Mouse (Mus musculus): ENCODE measurements around the gene Gas2l1.

The Gas2l1 gene

DNA sequence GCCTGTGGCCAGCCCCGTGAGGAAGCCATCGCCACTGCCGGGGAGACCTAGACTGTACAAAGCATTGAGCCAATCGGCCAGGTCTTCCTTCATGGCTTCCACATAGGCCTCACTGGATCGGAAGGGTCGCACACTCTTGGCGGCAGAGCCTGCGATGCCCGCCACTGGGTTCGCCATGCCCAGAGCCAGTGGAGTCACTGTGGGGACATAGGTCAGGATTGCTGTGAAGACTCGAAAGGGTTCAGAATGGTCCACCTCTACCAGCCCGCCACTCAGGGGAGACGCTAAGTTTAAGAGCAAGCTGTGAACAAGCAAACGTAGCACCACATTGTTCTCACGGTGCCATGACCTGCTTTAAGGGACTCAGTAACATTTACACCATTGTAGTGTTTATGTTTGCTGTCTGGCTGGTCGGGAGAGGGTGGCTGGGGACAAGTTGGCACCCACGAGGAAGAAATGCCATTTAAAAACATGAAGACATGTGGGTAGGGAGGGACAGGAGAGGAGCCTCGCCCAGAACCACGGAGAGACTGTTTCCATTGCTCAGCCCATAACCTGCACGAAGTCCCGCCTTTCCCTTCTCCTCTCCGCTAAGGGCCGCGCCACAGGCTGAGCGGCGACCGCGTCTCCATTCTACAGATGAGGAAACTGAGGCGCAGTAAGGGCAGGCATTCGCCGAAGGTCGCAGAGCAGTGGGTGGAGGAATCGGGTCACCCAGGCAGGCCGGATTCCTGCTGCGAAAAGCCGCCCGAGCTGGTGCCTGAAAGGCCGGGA, 658 bp downstream of the Gas2l1 start:
- peak in 1 of 2 experiments; percentile 39 for DNase-seq (ENCODE audit: low spot score in 2 of 2)

- DNase-seq (ENCODE audit: low spot score in 2 of 2), result peak in 1 of 2 experiments; percentile 46
Observed at GRCm38 (mm10) chr11:5063561-5064281, 1.4 kb downstream of the Gas2l1 start.

- DNase-seq (ENCODE audit: low spot score in 2 of 2), result no peak
Observed at GRCm38 (mm10) chr11:5062860-5063505, 2.1 kb downstream of the Gas2l1 start.

DNA sequence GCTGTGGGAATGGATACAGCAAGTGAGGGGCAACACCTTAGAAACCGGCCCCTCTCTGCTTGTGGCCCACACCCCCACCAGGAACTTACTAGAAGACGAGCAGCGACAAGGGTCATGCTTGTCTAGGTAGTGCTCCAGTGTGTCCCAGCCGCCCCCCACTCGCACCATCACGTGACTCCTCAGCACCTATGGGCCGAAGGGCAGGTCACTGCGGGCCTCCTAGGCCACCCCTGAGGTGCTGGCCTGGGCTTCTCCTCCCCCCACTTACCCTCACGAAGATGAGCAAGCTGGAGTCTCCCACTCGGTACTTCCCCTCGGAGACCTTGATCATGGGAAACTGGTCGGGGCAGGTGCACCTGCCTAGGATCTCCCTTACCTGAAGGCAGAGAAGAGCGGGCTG, 2.8 kb downstream of the Gas2l1 start:
- no peak for DNase-seq (ENCODE audit: low spot score in 2 of 2)

GRCm38 (mm10) chr11:5061413-5062139, 3.6 kb downstream of the Gas2l1 start:
- peak; percentile 98 for DNase-seq (ENCODE audit: low spot score in 2 of 2)

DNA sequence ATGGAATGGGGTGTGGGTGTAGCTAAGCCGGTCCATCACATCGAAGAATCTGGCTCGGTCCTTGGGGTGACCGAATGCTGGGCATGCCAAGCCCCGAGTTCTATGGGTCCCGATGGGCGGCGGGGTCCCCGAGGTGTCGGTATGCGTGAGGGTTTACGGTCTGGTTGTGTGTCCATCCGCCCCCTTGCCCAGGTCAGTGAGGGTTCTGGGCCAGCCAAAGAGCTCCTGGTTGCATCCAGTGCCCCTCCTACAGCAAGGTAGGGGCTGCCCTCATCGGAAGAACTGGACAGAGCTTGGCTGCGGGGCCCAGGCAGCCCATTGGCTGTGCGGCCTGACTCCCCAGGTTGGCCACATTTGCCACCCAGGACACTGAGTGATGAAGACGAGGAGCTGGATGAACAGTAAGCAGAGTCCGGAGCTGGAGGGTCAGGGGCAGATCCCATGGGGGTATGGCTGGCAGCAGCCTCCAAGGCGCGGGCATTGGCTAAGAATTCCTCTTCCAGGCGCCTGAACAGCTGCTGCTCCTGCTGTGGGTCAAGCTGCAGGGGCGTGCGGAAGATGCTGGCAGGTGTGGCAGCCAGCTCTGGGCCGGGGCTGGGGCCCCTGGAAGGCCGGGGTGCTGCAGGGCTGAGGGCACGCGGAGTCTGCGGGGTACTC, 4.2 kb downstream of the Gas2l1 start:
- DNase-seq (ENCODE audit: low spot score in 2 of 2), result no peak

DNA sequence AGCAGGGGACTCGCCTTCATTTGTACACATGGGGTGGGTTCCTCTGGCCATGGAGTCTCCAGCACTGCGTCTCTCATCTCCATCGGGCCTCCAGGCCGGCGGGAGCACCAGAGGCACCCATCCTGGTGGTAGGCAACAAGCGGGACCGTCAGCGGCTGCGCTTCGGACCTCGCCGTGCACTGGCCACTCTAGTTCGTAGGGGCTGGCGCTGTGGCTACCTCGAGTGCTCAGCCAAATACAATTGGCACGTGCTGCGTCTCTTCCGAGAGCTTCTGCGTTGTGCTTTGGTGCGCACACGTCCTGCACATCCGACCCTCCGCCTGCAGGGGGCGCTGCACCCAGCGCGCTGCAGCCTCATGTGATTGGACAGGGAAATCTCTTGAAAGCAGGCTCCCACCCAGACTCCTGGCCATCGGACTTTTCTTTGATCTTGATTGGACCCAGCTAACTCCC, 5.4 kb downstream of the Gas2l1 start:
- no peak for DNase-seq (ENCODE audit: low spot score in 2 of 2)

DNA sequence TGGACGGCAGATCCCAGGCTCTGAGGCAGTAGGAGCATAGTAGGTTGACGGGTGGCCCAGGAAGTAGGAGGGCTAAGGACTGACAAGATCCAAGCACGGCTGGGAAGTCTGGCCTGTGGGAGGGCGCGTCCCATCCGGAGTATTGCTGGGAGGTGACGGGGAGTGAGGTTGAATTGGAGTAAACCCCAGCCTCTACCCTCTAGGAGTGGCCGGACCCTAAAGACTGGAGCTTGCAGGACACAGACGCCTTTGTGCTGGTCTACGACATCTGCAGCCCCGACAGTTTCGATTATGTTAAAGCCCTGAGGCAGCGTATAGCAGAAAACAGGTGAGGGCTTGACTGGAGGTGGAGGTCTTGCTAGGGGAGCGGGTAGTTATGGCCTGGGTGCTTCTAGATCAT, 5.9 kb downstream of the Gas2l1 start:
- DNase-seq (ENCODE audit: low spot score in 2 of 2), result no peak

DNA sequence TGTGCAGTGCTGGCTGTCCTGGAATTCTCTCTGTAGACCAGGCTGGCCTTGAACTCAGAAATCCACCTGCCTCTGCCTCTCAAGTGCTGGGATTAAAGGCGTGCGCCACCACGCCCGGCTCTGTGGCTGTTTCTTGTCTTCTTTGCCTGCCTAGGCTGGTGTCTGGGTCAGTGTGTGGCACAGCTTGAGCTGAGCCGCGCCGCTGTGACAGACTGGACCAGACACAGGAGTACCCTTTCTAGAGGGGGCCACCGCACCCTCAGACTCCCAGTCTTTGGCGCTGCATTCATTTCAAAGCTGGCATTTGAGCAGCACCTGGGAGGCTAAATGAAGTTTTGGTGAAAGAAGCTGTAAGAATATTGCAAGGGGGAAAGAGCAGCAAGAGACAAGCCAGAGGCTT, 6.3 kb downstream of the Gas2l1 start:
- no peak for DNase-seq (ENCODE audit: low spot score in 2 of 2)

- peak in 1 of 2 experiments; percentile 44 for DNase-seq (ENCODE audit: low spot score in 2 of 2)
Observed at GRCm38 (mm10) chr11:5057856-5058641, 7.1 kb downstream of the Gas2l1 start, which contains the start of gene Rasl10a. Rasl10a (plus strand) TSS chr11:5058128.

DNA sequence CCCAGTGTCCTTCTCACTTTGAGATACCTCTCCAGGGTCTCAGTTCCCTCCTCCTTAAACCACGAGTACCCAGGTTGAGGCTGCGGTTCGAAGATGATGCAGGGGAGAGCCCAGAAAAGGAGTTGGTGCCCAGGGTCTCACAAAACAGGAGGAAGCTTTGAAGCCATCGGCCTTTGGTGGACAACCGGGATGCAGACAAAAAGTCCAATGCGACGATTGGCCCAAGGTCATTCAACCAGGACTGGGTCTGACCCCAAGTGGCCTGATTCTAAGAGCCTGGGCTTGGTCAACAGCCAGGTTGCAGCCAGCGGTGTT, 7.6 kb downstream of the Gas2l1 start:
- no peak for DNase-seq (ENCODE audit: low spot score in 2 of 2)

DNA sequence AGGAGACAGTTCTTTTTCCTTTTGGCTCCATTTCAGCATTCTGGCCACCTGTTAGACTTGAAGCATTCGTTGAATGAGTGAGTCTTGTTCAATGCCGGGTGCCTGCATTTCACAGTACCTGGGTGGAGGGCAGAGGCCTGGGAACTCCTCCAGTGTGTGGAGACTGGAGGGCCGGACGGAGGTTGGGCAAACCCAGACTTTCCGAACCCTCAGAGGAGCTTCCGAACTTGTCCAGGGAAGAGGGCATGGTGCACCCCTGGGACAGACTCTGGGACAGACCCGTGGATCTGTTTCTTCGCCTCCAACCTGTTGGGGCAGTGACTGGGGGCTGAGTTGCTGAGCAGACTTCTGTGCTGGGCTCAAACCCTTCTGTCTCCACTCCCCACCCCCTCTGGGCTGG, 8.1 kb downstream of the Gas2l1 start:
- DNase-seq (ENCODE audit: low spot score in 2 of 2), result no peak

DNA sequence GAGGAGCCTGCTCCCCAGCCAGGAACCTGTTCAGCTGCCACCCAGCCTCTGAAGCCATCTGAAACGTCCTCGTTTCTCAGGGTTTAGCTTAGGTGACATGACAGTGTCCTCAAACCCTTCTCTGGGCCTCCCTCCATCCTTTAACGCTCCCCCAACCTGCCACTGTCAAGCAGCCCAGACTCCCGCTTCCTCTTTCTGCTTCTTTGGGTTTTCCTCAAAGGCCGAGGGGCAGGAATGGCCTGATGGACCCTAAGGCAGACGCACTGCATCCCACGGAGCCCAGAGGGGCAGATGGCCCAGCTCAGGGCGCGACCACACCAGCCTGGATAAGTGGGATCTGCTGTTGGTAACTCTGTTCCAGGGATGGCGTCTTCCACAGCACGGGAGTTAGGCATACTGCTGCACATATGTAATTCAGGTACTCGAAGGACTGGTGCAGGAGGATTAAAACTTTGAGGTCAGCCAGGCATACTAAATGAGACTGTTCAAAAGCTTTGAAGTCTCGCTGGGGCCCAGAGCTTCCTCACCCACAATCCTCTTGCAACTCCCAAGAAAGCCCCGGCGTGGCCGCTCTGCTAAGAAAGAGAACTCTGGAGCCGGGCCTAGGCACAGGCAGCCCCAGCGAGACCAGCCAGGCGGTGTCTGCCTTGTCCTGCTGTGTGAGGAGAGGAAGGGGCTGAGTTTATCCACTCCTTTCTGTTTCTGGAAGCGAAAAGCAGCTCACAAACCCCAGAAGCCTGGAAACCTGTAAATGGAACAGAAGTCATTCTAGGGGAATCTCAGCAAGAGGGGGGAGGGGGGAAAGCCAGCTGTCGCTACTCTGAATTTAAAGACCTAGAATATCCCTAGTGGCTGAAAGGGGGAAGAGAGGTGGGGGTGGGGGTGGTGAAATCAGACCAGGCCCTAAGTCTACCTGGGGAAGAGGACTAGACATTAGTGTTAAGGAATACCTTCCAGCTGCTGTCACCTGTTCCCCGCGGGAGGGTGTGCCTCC, 8.9 kb downstream of the Gas2l1 start:
- DNase-seq (ENCODE audit: low spot score in 2 of 2), result no peak

DNA sequence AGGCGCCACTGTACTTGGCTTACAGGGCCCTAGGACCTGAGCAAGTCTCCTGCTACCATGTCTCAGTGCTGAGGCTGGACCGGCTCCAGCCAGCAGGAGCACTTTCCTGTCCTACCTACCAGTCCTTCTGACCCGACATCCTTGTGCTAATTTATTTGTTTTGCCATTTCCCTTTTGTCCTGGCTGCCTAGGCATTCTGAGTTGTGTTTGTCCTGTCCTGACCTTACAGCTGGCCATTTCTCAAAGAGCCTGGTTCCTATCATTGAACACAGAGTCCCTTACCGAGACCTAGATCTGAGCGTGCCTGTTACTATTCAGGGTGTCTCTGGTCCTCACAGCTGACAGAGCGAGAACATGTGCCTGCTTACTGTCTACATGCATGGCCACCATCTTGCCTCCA, 10.3 kb downstream of the Gas2l1 start:
- DNase-seq (ENCODE audit: low spot score in 2 of 2), result no peak

GRCm38 (mm10) chr11:5054151-5054550, 11.0 kb downstream of the Gas2l1 start:
- DNase-seq (ENCODE audit: low spot score in 2 of 2), result no peak

GRCm38 (mm10) chr11:5052200-5052854, 12.8 kb downstream of the Gas2l1 start:
- DNase-seq (ENCODE audit: low spot score in 2 of 2), result no peak

DNA sequence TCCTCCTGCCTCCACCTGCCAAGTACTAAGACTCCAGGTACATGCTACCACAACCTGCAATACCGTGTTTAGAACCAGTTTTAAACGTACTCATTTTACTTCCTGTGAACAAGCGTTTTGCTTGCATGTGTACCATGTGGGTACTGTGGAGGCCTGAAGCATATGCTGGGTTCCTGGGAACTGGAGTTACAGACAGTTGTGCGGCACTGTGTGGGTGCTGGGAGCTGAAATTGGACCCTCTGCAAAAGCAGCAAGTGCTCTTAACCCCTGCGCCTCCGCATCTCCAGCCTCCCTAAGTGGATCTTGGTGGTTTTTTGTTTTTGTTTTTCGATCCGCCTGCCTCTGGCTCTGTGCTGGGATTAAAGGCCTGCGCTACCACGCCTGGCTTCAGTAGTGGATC, 13.5 kb downstream of the Gas2l1 start:
- DNase-seq (ENCODE audit: low spot score in 2 of 2), result no peak

DNA sequence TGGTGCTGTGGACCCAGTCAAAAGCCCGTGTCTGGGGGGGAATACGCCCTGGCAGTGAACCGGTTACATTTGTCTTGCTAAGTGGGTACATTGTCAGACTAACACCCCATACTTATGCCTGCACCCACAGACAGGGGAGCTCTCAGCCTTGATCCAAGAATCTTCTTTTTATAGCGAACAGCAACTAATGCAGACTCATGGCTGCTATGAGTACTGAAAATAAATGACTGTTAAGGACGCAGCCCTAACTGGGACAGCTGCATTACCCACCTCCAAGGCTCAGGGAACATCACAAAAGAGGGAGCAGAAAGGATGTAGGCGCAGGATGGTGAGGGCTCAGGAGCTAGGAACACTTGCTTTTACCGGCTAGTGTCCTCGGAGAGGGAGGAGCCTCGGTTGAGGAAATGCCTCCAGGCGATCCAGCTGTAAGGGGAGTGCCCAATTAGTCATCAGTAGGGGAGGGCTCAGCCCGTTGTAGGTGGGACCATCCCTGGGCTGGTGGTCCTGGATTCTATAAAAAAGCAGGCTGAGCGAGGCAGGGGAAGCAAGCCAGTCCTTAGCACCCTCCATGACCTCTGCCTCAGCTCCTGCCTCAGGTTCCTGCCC, 18.7 kb downstream of the Gas2l1 start:
- no peak for DNase-seq (ENCODE audit: low spot score in 2 of 2)

Data from urinary bladder, postnatal 36 days (tissue).